ENCODE assay signal across 25 mouse cellular contexts in the genomic region with DNA sequence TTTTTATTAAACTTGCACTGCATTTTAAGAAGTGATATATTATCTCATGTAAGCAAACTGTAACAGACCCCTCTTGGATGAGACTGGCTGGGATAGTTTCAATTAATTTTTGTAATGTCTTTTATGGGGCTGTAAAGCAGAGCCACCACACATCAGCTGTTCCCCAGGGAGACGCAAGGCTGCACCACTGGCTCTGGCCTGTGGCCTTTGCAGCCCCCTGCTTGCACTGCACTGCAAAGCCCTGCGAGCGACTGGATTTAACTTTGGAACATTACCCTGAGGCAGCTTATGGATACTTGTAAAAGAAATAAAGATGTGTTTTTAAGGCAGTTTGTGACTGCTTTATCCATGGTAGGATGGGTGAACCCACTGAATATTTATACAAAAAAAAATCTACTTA.
DNase-seq lines count a peak whose midpoint lies in the region; ATAC-seq lines count a peak whose summit lies in the region.
"Had no signal": no experiment of that assay in that cellular context is flagged by ENCODE, and none has a peak within 500 bp of the region (broad histone marks: within the 10 kb centered on the region; RNA-seq: fewer than 3 reads in every experiment).

No protein-coding gene starts in this region.

- H3K4me3 ChIP-seq in kidney, embryonic 15.5 days (replicated peaks), result no peak overlapping the region
- H3K4me3 ChIP-seq in kidney, embryonic 14.5 days (ENCODE audit: low read length), result no peak overlapping the region
- H3K4me3 ChIP-seq in limb, embryonic 11.5 days (ENCODE audit: low read depth, low read length), result no peak overlapping the region
- H3K4me3 ChIP-seq in limb, embryonic 10.5 days, result no peak overlapping the region
- no peak overlapping the region for H3K4me3 ChIP-seq in liver, embryonic 11.5 days (ENCODE audit: low read depth, low read length)
- H3K4me3 ChIP-seq: embryonic facial prominence, embryonic 13.5 days; erythroblast, embryonic 14.5 days; forebrain, embryonic 12.5 days; hindbrain, embryonic 10.5 days; limb, embryonic 15.5 days; liver, embryonic 15.5 days; lung, embryonic 15.5 days; megakaryocyte, embryonic 14.5 days had no signal

- H3K4me1 ChIP-seq in kidney, embryonic 15.5 days, result no peaks in the 10 kb centered on the region
- no peaks in the 10 kb centered on the region for H3K4me1 ChIP-seq in kidney, embryonic 14.5 days (ENCODE audit: control insufficient read depth, insufficient read depth, low read length)
- 0 out of 2 replicates have a peak, but pooled peaks cover 2% of the 10 kb centered on the region for H3K4me1 ChIP-seq in limb, embryonic 11.5 days (ENCODE audit: control insufficient read depth, insufficient read depth, low read length)
- H3K4me1 ChIP-seq in limb, embryonic 10.5 days, result peaks cover 18% of the 10 kb centered on the region
- no peaks in the 10 kb centered on the region for H3K4me1 ChIP-seq in liver, embryonic 11.5 days (replicated peaks; ENCODE audit: control insufficient read depth, insufficient read depth, low read length)
- H3K4me1 ChIP-seq: forebrain, embryonic 12.5 days; liver, embryonic 15.5 days; lung, embryonic 15.5 days had no signal

- peaks cover 8% of the 10 kb centered on the region; the same call in 1 of the 2 replicates for H3K36me3 ChIP-seq in kidney, embryonic 15.5 days
- no peaks in the 10 kb centered on the region; the same call in 1 of the 2 replicates for H3K36me3 ChIP-seq in kidney, embryonic 14.5 days (ENCODE audit: control insufficient read depth, insufficient read depth, low read length)
- H3K36me3 ChIP-seq in limb, embryonic 11.5 days (ENCODE audit: control insufficient read depth, insufficient read depth, low read length), result no peaks in the 10 kb centered on the region
- no peaks in the 10 kb centered on the region for H3K36me3 ChIP-seq in limb, embryonic 10.5 days
- no peaks in the 10 kb centered on the region for H3K36me3 ChIP-seq in liver, embryonic 11.5 days (ENCODE audit: control insufficient read depth, insufficient read depth, low read length)
- H3K36me3 ChIP-seq: embryonic facial prominence, embryonic 13.5 days; forebrain, embryonic 12.5 days; liver, embryonic 15.5 days; lung, embryonic 15.5 days had no signal

- ATAC-seq in kidney, embryonic 15.5 days (replicated peaks; ENCODE audit: low FRiP score), result peak; percentile 58; the same call in 1 of the 2 replicates
- no peak for ATAC-seq in kidney, embryonic 14.5 days (ENCODE audit: low FRiP score, low TSS enrichment)
- ATAC-seq in limb, embryonic 11.5 days (ENCODE audit: insufficient number of reproducible peaks, low FRiP score, low TSS enrichment, low read depth), result 0 out of 2 replicates have a peak, but pooled peaks have one; percentile 55
- ATAC-seq in liver, embryonic 11.5 days (replicated peaks; ENCODE audit: low FRiP score), result no peak
- ATAC-seq: inflammation-experienced regulatory T-cells, adult 6 months had no signal

- 31% methylated on average over 3 of the region's 3 CpGs for WGBS in kidney, embryonic 15.5 days
- 42% methylated on average over 3 of the region's 3 CpGs for WGBS in kidney, embryonic 14.5 days
- 34% methylated on average over 3 of the region's 3 CpGs for WGBS in limb, embryonic 11.5 days
- 66% methylated on average over 3 of the region's 3 CpGs for WGBS in limb, embryonic 10.5 days
- 92% methylated on average over 3 of the region's 3 CpGs for WGBS in liver, embryonic 11.5 days

- no peak overlapping the region for H3K9ac ChIP-seq in kidney, embryonic 15.5 days
- H3K9ac ChIP-seq in kidney, embryonic 14.5 days (ENCODE audit: low read depth, low read length), result no peak overlapping the region
- H3K9ac ChIP-seq in limb, embryonic 11.5 days (ENCODE audit: low read length), result no peak overlapping the region
- no peak overlapping the region for H3K9ac ChIP-seq in liver, embryonic 11.5 days (ENCODE audit: low read depth, low read length)
- H3K9ac ChIP-seq: embryonic facial prominence, embryonic 13.5 days; forebrain, embryonic 12.5 days; limb, embryonic 15.5 days; liver, embryonic 15.5 days; lung, embryonic 15.5 days had no signal

- no peak overlapping the region for H3K27ac ChIP-seq in kidney, embryonic 15.5 days
- no peak overlapping the region for H3K27ac ChIP-seq in kidney, embryonic 14.5 days (ENCODE audit: low read depth, low read length)
- H3K27ac ChIP-seq in limb, embryonic 11.5 days (replicated peaks; ENCODE audit: low read depth, low read length), result no peak overlapping the region
- H3K27ac ChIP-seq in limb, embryonic 10.5 days, result no peak overlapping the region
- H3K27ac ChIP-seq in liver, embryonic 11.5 days (ENCODE audit: low read depth, low read length), result no peak overlapping the region
- H3K27ac ChIP-seq: embryonic facial prominence, embryonic 13.5 days; forebrain, embryonic 12.5 days; hindbrain, embryonic 10.5 days; limb, embryonic 15.5 days; liver, embryonic 15.5 days; lung, embryonic 15.5 days had no signal

- no peak overlapping the region for H3K4me2 ChIP-seq in kidney, embryonic 15.5 days
- no peak overlapping the region for H3K4me2 ChIP-seq in kidney, embryonic 14.5 days (replicated peaks; ENCODE audit: low read depth, low read length)
- no peak overlapping the region for H3K4me2 ChIP-seq in limb, embryonic 11.5 days (ENCODE audit: low read depth, severe bottlenecking)
- H3K4me2 ChIP-seq in liver, embryonic 11.5 days, result no peak overlapping the region
- H3K4me2 ChIP-seq: embryonic facial prominence, embryonic 13.5 days; forebrain, embryonic 12.5 days; heart, embryonic 11.5 days; limb, embryonic 15.5 days; liver, embryonic 15.5 days; lung, embryonic 15.5 days had no signal

- no peaks in the 10 kb centered on the region for H3K27me3 ChIP-seq in kidney, embryonic 15.5 days
- no peaks in the 10 kb centered on the region for H3K27me3 ChIP-seq in kidney, embryonic 14.5 days (ENCODE audit: control insufficient read depth, insufficient read depth, low read length)
- H3K27me3 ChIP-seq in limb, embryonic 11.5 days (ENCODE audit: control insufficient read depth, insufficient read depth, low read length), result no peaks in the 10 kb centered on the region
- no peaks in the 10 kb centered on the region for H3K27me3 ChIP-seq in limb, embryonic 10.5 days (ENCODE audit: low read depth, poor library complexity, severe bottlenecking)
- no peaks in the 10 kb centered on the region for H3K27me3 ChIP-seq in liver, embryonic 11.5 days (replicated peaks; ENCODE audit: control insufficient read depth, insufficient read depth, low read length)
- H3K27me3 ChIP-seq: CH12.LX; embryonic facial prominence, embryonic 13.5 days; forebrain, embryonic 12.5 days; limb, embryonic 15.5 days; liver, embryonic 15.5 days; lung, embryonic 15.5 days had no signal

- no peaks in the 10 kb centered on the region for H3K9me3 ChIP-seq in kidney, embryonic 15.5 days (replicated peaks)
- no peaks in the 10 kb centered on the region for H3K9me3 ChIP-seq in kidney, embryonic 14.5 days (ENCODE audit: control insufficient read depth, low read length)
- H3K9me3 ChIP-seq in limb, embryonic 11.5 days (ENCODE audit: control insufficient read depth, low read length), result no peaks in the 10 kb centered on the region
- H3K9me3 ChIP-seq in limb, embryonic 10.5 days (replicated peaks), result no peaks in the 10 kb centered on the region
- H3K9me3 ChIP-seq in liver, embryonic 11.5 days (ENCODE audit: control insufficient read depth, low read length), result no peaks in the 10 kb centered on the region
- H3K9me3 ChIP-seq: embryonic facial prominence, embryonic 13.5 days; forebrain, embryonic 12.5 days; G1E; hindbrain, embryonic 10.5 days; limb, embryonic 15.5 days; liver, embryonic 15.5 days; lung, embryonic 15.5 days; megakaryocyte, embryonic 14.5 days had no signal

- DNase-seq in limb, embryonic 11.5 days (ENCODE audit: low spot score), result no peak
- no peak for DNase-seq in limb, embryonic 10.5 days (ENCODE audit: low spot score)
- DNase-seq in embryo, embryonic 11 days, result peak; percentile 43
- DNase-seq in mesoderm, embryonic 11.5 days (ENCODE audit: low read depth, low spot score), result peak; percentile 48
- no peak for DNase-seq in liver, embryonic 11.5 days (ENCODE audit: low spot score)
- DNase-seq: B cell, adult 2 months; cerebellum, adult 11 months; cerebellum, adult 9-11 months; kidney, adult 18-20 months; lung, postnatal 36 days; thymus, postnatal 14 days had no signal

Comparison
In these comparisons a context has a peak if more than half of its experiments do, and no peak if none do; other contexts are left out.
1. ATAC-seq: peak in kidney, embryonic 15.5 days (single experiment) and limb, embryonic 11.5 days (single experiment); none in kidney, embryonic 14.5 days (single experiment) and liver, embryonic 11.5 days (single experiment).
2. DNase-seq: peak in embryo, embryonic 11 days (single experiment) and mesoderm, embryonic 11.5 days (single experiment); none in limb, embryonic 11.5 days (single experiment), limb, embryonic 10.5 days (single experiment) and liver, embryonic 11.5 days (single experiment).